Mouse (Mus musculus): ENCODE measurements around the gene Thy1. TPM values are rescaled to one million over a fixed set of nuclear protein-coding genes. Genes with fewer than 3 reads are reported as not detected.

The Thy1 gene
- polyA plus RNA-seq, 1 experiment from 2014 or later, result 0.88 TPM

DNA sequence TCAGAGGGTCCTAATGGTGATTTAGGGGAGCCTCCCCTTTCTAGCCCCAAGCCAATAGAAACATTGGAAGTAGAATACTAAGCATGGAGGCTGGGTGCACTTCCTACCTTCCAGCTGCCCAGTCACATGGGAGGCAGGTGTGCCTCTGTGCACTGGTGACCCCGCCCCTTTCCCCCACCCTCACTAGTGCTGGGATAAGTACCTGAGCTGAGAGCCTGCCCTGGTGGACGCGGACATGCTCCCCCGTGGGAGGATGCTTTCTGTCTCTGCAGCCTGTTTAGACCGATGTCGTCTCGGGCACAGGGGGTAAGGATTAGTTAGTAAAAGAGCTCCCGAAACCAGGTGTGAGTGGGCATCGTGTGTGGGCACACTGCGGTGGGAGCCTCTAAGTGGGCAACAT is 43.8 kb downstream of the Thy1 start:
- peaks cover 24% of the 10 kb centered on the region for H3K4me1 ChIP-seq (ENCODE audit: control insufficient read depth, insufficient read depth, low read length)
- WGBS, result 49% methylated on average over 10 of the region's 10 CpGs
- H3K4me3 ChIP-seq (ENCODE audit: low read depth, low read length), result no peak overlapping the region
- H3K9me3 ChIP-seq (ENCODE audit: control insufficient read depth, low read depth, low read length), result no peaks in the 10 kb centered on the region
- H3K9ac ChIP-seq (replicated peaks; ENCODE audit: low read depth, low read length), result no peak overlapping the region
- no peak for ATAC-seq (ENCODE audit: insufficient number of reproducible peaks, insufficient read depth, low FRiP score, low read depth)
- H3K36me3 ChIP-seq (ENCODE audit: control insufficient read depth, insufficient read depth, low read length), result peaks cover 6% of the 10 kb centered on the region; the same call in 1 of the 2 replicates
- no peak overlapping the region for H3K4me2 ChIP-seq (replicated peaks; ENCODE audit: low read depth, low read length)
- H3K27me3 ChIP-seq (ENCODE audit: control insufficient read depth, insufficient read depth, low read length), result 0 out of 2 replicates have a peak, but pooled peaks cover 6% of the 10 kb centered on the region
- no peak overlapping the region for H3K27ac ChIP-seq (ENCODE audit: low read length)

DNA sequence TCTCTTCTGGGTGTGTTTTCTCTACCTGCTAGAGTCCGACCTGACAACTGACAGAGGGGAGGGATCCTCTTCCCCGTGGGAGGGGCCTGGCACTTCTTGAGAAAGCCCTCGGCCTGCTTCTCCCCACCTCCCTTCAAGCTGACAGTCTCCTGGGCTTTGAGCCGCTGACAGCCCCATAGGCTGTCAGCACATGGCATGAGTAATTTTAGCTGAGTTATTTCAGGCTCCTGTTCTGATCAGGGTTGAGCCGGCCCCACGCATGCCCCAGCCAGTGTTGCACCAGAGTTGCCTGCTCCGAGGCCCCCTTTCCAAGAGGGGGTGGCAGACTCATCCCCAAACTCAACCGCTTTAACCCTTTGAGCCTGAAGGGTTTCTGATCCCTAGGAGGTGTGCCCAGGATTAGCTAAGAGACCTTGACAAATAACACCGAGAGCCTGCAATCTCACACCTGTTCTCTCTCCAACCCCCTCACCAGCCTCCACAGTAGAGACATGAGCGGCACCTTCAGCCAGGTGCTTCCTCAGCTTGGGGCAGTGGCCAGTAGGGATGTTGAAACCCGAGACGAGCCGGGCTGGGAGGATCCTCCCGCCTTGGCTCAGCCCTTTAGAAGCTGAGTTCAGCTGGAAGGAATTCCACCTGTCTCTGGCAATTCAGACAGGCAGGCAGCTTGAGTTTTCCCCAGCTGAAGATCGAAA is 44.7 kb downstream of the Thy1 start:
- Histone ChIP-seq H3K27me3 (ENCODE audit: control insufficient read depth, insufficient read depth, low read length) (0 out of 2 replicates have a peak, but pooled peaks cover 6% of the 10 kb centered on the region), H3K9me3 (ENCODE audit: control insufficient read depth, low read depth, low read length) (no peaks in the 10 kb centered on the region), H3K4me1 (ENCODE audit: control insufficient read depth, insufficient read depth, low read length) (peaks cover 24% of the 10 kb centered on the region), H3K4me3 (ENCODE audit: low read depth, low read length) (no peak overlapping the region), H3K4me2 (replicated peaks; ENCODE audit: low read depth, low read length) (0 out of 2 replicates have a peak overlapping the region, but pooled peaks have one; percentile 4), H3K9ac (replicated peaks; ENCODE audit: low read depth, low read length) (no peak overlapping the region), H3K27ac (ENCODE audit: low read length) (peak overlapping the region; percentile 3; the same call in 1 of the 2 replicates), H3K36me3 (ENCODE audit: control insufficient read depth, insufficient read depth, low read length) (peaks cover 9% of the 10 kb centered on the region; the same call in 1 of the 2 replicates)
- WGBS, result 5% methylated on average over 15 of the region's 15 CpGs
- ATAC-seq (ENCODE audit: insufficient number of reproducible peaks, insufficient read depth, low FRiP score, low read depth), result no peak; the same call in 1 of the 2 replicates

GRCm38 (mm10) chr9:44088877-44089608 is 45.9 kb downstream of the Thy1 start:
- H3K27ac ChIP-seq (ENCODE audit: low read length), result no peak overlapping the region
- no peak overlapping the region for H3K9ac ChIP-seq (replicated peaks; ENCODE audit: low read depth, low read length)
- H3K9me3 ChIP-seq (ENCODE audit: control insufficient read depth, low read depth, low read length), result no peaks in the 10 kb centered on the region
- ATAC-seq (ENCODE audit: insufficient number of reproducible peaks, insufficient read depth, low FRiP score, low read depth), result no peak
- peaks cover 19% of the 10 kb centered on the region; the same call in 1 of the 2 replicates for H3K4me1 ChIP-seq (ENCODE audit: control insufficient read depth, insufficient read depth, low read length)
- WGBS, result 64% methylated on average over 12 of the region's 12 CpGs
- 0 out of 2 replicates have a peak, but pooled peaks cover 6% of the 10 kb centered on the region for H3K27me3 ChIP-seq (ENCODE audit: control insufficient read depth, insufficient read depth, low read length)
- H3K4me2 ChIP-seq (replicated peaks; ENCODE audit: low read depth, low read length), result no peak overlapping the region
- H3K4me3 ChIP-seq (ENCODE audit: low read depth, low read length), result no peak overlapping the region
- peaks cover 9% of the 10 kb centered on the region; the same call in 1 of the 2 replicates for H3K36me3 ChIP-seq (ENCODE audit: control insufficient read depth, insufficient read depth, low read length)

DNA sequence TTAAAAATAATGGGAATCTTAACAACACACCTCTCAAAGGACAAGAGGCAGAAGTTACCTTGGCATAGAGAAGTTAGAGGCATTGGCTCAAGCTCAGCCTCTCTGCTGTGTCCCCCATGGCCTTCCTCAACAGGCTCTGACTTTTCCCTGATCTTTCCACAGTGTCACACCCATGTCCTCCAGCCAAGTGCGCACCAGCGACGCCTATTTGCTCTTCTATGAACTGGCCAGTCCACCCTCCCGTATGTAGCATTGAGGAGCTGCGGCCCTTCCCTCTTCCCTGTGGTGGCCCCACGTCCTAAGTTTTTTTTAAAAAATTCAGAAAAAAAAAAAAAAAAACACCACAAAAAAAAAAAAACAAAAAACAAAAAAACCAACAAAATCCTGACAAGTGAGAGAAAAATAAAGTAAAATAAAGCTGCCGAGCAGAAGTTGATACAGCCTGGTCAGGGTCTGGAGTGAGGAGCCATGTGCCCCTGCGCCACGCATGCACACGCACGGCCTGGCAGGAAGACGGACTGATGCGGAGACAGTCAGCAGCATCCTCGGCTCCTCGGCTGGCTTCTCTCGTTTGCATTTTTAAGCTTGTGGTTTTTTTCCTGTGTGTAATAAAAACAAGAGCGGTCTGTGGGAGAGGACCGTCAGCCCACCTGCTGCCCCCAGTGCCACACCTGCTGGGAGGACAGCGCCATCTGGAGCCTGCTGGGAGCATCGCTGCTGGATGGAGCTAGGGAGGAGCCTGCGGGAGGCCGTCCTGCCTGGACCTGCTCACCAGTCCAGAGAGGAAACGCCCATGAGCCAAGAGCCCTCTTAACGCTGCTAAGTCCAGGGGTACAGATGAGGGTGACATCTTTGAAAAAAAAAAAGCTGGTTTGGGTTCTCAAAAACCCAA is 50.7 kb downstream of the Thy1 start:
- Histone ChIP-seq H3K9ac (replicated peaks; ENCODE audit: low read depth, low read length) (no peak overlapping the region), H3K27me3 (ENCODE audit: control insufficient read depth, insufficient read depth, low read length) (no peaks in the 10 kb centered on the region), H3K4me1 (ENCODE audit: control insufficient read depth, insufficient read depth, low read length) (0 out of 2 replicates have a peak, but pooled peaks cover 3% of the 10 kb centered on the region), H3K9me3 (ENCODE audit: control insufficient read depth, low read depth, low read length) (no peaks in the 10 kb centered on the region), H3K4me2 (replicated peaks; ENCODE audit: low read depth, low read length) (no peak overlapping the region), H3K27ac (ENCODE audit: low read length) (no peak overlapping the region), H3K36me3 (ENCODE audit: control insufficient read depth, insufficient read depth, low read length) (peaks cover 9% of the 10 kb centered on the region; the same call in 1 of the 2 replicates), H3K4me3 (ENCODE audit: low read depth, low read length) (no peak overlapping the region)
- peak; percentile 75; the same call in 1 of the 2 replicates for ATAC-seq (ENCODE audit: insufficient number of reproducible peaks, insufficient read depth, low FRiP score, low read depth)
- WGBS, result 38% methylated on average over 24 of the region's 24 CpGs

GRCm38 (mm10) chr9:44094737-44095136 is 51.6 kb downstream of the Thy1 start:
- Histone ChIP-seq H3K4me1 (ENCODE audit: control insufficient read depth, insufficient read depth, low read length) (0 out of 2 replicates have a peak, but pooled peaks cover 3% of the 10 kb centered on the region), H3K36me3 (ENCODE audit: control insufficient read depth, insufficient read depth, low read length) (peaks cover 9% of the 10 kb centered on the region; the same call in 1 of the 2 replicates), H3K9me3 (ENCODE audit: control insufficient read depth, low read depth, low read length) (no peaks in the 10 kb centered on the region), H3K27ac (ENCODE audit: low read length) (no peak overlapping the region), H3K4me2 (replicated peaks; ENCODE audit: low read depth, low read length) (no peak overlapping the region), H3K9ac (replicated peaks; ENCODE audit: low read depth, low read length) (no peak overlapping the region), H3K27me3 (ENCODE audit: control insufficient read depth, insufficient read depth, low read length) (no peaks in the 10 kb centered on the region), H3K4me3 (ENCODE audit: low read depth, low read length) (no peak overlapping the region)
- WGBS, result 76% methylated on average over 3 of the region's 3 CpGs
- no peak for ATAC-seq (ENCODE audit: insufficient number of reproducible peaks, insufficient read depth, low FRiP score, low read depth)

DNA sequence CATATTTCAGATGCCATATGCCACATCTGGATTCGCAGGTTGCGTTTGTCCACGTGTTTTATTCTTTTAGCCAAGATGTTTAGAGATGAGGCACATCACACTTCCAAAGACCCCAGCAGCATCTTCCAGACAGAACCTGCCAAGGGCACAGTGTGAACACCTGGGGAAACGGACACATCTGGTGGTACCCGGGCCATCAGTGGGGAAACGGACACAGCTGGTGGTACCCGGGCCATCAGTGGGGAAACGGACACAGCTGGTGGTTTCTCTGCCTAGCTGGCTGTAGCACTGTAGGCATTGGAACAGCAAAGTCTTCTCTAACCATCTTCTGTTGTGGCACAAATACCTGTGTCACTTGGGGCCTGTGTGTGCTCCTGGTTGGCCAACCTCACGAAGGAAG is 52.6 kb downstream of the Thy1 start:
- Histone ChIP-seq H3K4me2 (replicated peaks; ENCODE audit: low read depth, low read length) (no peak overlapping the region), H3K27me3 (ENCODE audit: control insufficient read depth, insufficient read depth, low read length) (no peaks in the 10 kb centered on the region), H3K4me1 (ENCODE audit: control insufficient read depth, insufficient read depth, low read length) (0 out of 2 replicates have a peak, but pooled peaks cover 3% of the 10 kb centered on the region), H3K9me3 (ENCODE audit: control insufficient read depth, low read depth, low read length) (no peaks in the 10 kb centered on the region), H3K4me3 (ENCODE audit: low read depth, low read length) (no peak overlapping the region), H3K27ac (ENCODE audit: low read length) (no peak overlapping the region), H3K9ac (replicated peaks; ENCODE audit: low read depth, low read length) (no peak overlapping the region), H3K36me3 (ENCODE audit: control insufficient read depth, insufficient read depth, low read length) (peaks cover 5% of the 10 kb centered on the region; the same call in 1 of the 2 replicates)
- ATAC-seq (ENCODE audit: insufficient number of reproducible peaks, insufficient read depth, low FRiP score, low read depth), result no peak
- WGBS, result 91% methylated on average over 9 of the region's 9 CpGs

GRCm38 (mm10) chr9:44096536-44096935 is 53.4 kb downstream of the Thy1 start:
- 37% methylated on average over 9 of the region's 9 CpGs for WGBS
- no peak for ATAC-seq (ENCODE audit: insufficient number of reproducible peaks, insufficient read depth, low FRiP score, low read depth)

More at GRCm38 (mm10) chr9:44096536-44096935, 53.4 kb downstream of the Thy1 start:
- Histone ChIP-seq H3K4me3 (ENCODE audit: low read depth, low read length) (no peak overlapping the region), H3K36me3 (ENCODE audit: control insufficient read depth, insufficient read depth, low read length) (peaks cover 5% of the 10 kb centered on the region; the same call in 1 of the 2 replicates), H3K9ac (replicated peaks; ENCODE audit: low read depth, low read length) (no peak overlapping the region), H3K27ac (ENCODE audit: low read length) (no peak overlapping the region), H3K9me3 (ENCODE audit: control insufficient read depth, low read depth, low read length) (no peaks in the 10 kb centered on the region), H3K4me1 (ENCODE audit: control insufficient read depth, insufficient read depth, low read length) (0 out of 2 replicates have a peak, but pooled peaks cover 3% of the 10 kb centered on the region), H3K4me2 (replicated peaks; ENCODE audit: low read depth, low read length) (no peak overlapping the region), H3K27me3 (ENCODE audit: control insufficient read depth, insufficient read depth, low read length) (no peaks in the 10 kb centered on the region)
